Comparison of ENCODE assay signal across 9 mouse cellular contexts in genomic region chr12:79890887-79891286, GRCm38 (mm10).
DNase-seq lines count a peak whose midpoint lies in the region; ATAC-seq and TF ChIP-seq lines count a peak whose summit lies in the region.
"Had no signal": no experiment of that assay in that cellular context is flagged by ENCODE, and none has a peak within 500 bp of the region (broad histone marks: within the 10 kb centered on the region; RNA-seq: fewer than 3 reads in every experiment).

No protein-coding gene starts in this region.

- H3K27ac ChIP-seq in embryonic facial prominence, embryonic 12.5 days: peak overlapping the region; percentile 77
- 0 out of 2 replicates have a peak overlapping the region, but pooled peaks have one; percentile 23 for H3K27ac ChIP-seq in neural tube, embryonic 15.5 days (replicated peaks)
- H3K27ac ChIP-seq in layer of hippocampus, adult 2 months: no peak overlapping the region

- no peaks in the 10 kb centered on the region for H3K36me3 ChIP-seq in embryonic facial prominence, embryonic 12.5 days
- no peaks in the 10 kb centered on the region for H3K36me3 ChIP-seq in neural tube, embryonic 15.5 days

- H3K4me1 ChIP-seq in embryonic facial prominence, embryonic 12.5 days: peaks cover 44% of the 10 kb centered on the region
- peaks cover 31% of the 10 kb centered on the region for H3K4me1 ChIP-seq in neural tube, embryonic 15.5 days

- H3K9me3 ChIP-seq in embryonic facial prominence, embryonic 12.5 days: no peaks in the 10 kb centered on the region
- H3K9me3 ChIP-seq in neural tube, embryonic 15.5 days (replicated peaks): no peaks in the 10 kb centered on the region

- H3K27me3 ChIP-seq in embryonic facial prominence, embryonic 12.5 days: no peaks in the 10 kb centered on the region
- no peaks in the 10 kb centered on the region for H3K27me3 ChIP-seq in neural tube, embryonic 15.5 days (replicated peaks)

- no peak overlapping the region for H3K4me3 ChIP-seq in embryonic facial prominence, embryonic 12.5 days
- no peak overlapping the region for H3K4me3 ChIP-seq in neural tube, embryonic 15.5 days (replicated peaks)
- no peak overlapping the region for H3K4me3 ChIP-seq in layer of hippocampus, adult 2 months
- H3K4me3 ChIP-seq: erythroblast, embryonic 14.5 days had no signal

- no peak overlapping the region for H3K4me2 ChIP-seq in embryonic facial prominence, embryonic 12.5 days (replicated peaks)
- no peak overlapping the region for H3K4me2 ChIP-seq in neural tube, embryonic 15.5 days

- 14% methylated on average over 4 of the region's 4 CpGs for WGBS in embryonic facial prominence, embryonic 12.5 days
- 15% methylated on average over 4 of the region's 4 CpGs for WGBS in neural tube, embryonic 15.5 days

- TF ChIP-seq CTCF in layer of hippocampus, adult 2 months (conservative IDR thresholded peaks at IDR 0.05): no peak

- peak; percentile 67; the same call in 1 of the 2 replicates for ATAC-seq in embryonic facial prominence, embryonic 12.5 days (ENCODE audit: insufficient number of reproducible peaks, insufficient read depth, low FRiP score, low TSS enrichment)
- ATAC-seq in neural tube, embryonic 15.5 days (ENCODE audit: low FRiP score): no peak

- H3K9ac ChIP-seq in embryonic facial prominence, embryonic 12.5 days: no peak overlapping the region
- H3K9ac ChIP-seq in neural tube, embryonic 15.5 days (replicated peaks): no peak overlapping the region

- DNase-seq in lung, adult 18-20 months: peak; percentile 57 to 79
- no peak for DNase-seq in lung, postnatal 25 days (ENCODE audit: low spot score)
- peak; percentile 57 for DNase-seq in kidney, adult 9 months
- no peak for DNase-seq in thymus, postnatal 10 days (ENCODE audit: low spot score in 2 of 2)
- no peak for DNase-seq in layer of hippocampus, adult 2 months (ENCODE audit: low spot score in 2 of 2)
- DNase-seq: layer of hippocampus, adult 9-11 months had no signal

Comparison
In these comparisons a context has a peak if more than half of its experiments do, and no peak if none do; other contexts are left out.
1. DNase-seq: peak in lung, adult 18-20 months (2 of 2) and kidney, adult 9 months (single experiment); none in lung, postnatal 25 days (single experiment), thymus, postnatal 10 days (0 of 2) and layer of hippocampus, adult 2 months (0 of 2).